Mouse (Mus musculus) embryonic fibroblast, embryonic 13.5 days (primary cell): ENCODE data around the gene Lactbl1.

Experiments used
- CTCF ChIP-seq: IDR thresholded peaks from 2 replicates; pipeline ENCODE4 v1.5.1; 2011; ENCODE audit warnings: mild to moderate bottlenecking, control low read depth, low read length, moderate library complexity, borderline replicate concordance; ENCODE audit not compliant: insufficient read depth
- POLR2A ChIP-seq: IDR thresholded peaks from 2 replicates; pipeline ENCODE4 v1.6.1; 2011; ENCODE audit warnings: low read depth, mild to moderate bottlenecking, control low read depth, low read length, moderate library complexity

- TF ChIP-seq CTCF = no peak
- TF ChIP-seq POLR2A = no peak
Measured at GRCm38 (mm10) chr4:136595221-136595620, 27.2 kb upstream of the Lactbl1 start.
